Mouse (Mus musculus) heart, postnatal 36 days (tissue): ENCODE results near the gene Mpdz. TPM values are rescaled to one million over a fixed set of nuclear protein-coding genes. Genes with fewer than 3 reads are reported as not detected.
A peak's percentile ranks its signal among the peaks of the same experiment; 100 is the strongest.

Experiments
- DNase-seq, 2 experiments: peaks; one replicate each; pipeline ENCODE4 v3.0.0; 2021 to 2022
- intact Hi-C: fragments of 180-260 bp; cut with DNase I; formaldehyde crosslinking; loops from one replicate; pipeline ENCODE4 v1.15.1; 2025
- total RNA-seq, 2 experiments: library from RNA; stranded (reverse); gene quantifications; 2 replicates each; pipeline ENCODE4 v1.2.3; 2021

Gene Mpdz
- total RNA-seq, 2 experiments from 2014 or later, result 53.2 to 55.5 TPM

GRCm38 (mm10) chr4:81285564-81285963 lies 157.1 kb downstream of the Mpdz start:
- DNase-seq, result no peak
- intact Hi-C loops, result no loop called here

GRCm38 (mm10) chr4:81283611-81284010 lies 159.0 kb downstream of the Mpdz start:
- DNase-seq, result no peak
- intact Hi-C loops, result no loop called here

- no peak for DNase-seq
- intact Hi-C loops, result no loop called here
These were observed 159.5 kb downstream of the Mpdz start for GRCm38 (mm10) chr4:81283081-81283480.

GRCm38 (mm10) chr4:81280098-81280497 lies 162.5 kb downstream of the Mpdz start:
- intact Hi-C loops, result no loop called here
- DNase-seq, result no peak

GRCm38 (mm10) chr4:81279451-81279850 lies 163.2 kb downstream of the Mpdz start:
- DNase-seq, result no peak
- intact Hi-C loops, result no loop called here

GRCm38 (mm10) chr4:81275957-81276715 lies 166.5 kb downstream of the Mpdz start:
- no peak for DNase-seq

GRCm38 (mm10) chr4:81273067-81273466 lies 169.5 kb downstream of the Mpdz start:
- intact Hi-C loops, result no loop called here
- no peak for DNase-seq

More at GRCm38 (mm10) chr4:81275957-81276715, 166.5 kb downstream of the Mpdz start:
- intact Hi-C loops, result no loop called here

GRCm38 (mm10) chr4:81252859-81253780 lies 189.5 kb downstream of the Mpdz start:
- intact Hi-C loops, result loop anchor here (1.0 to 5.0 kb wide), 2 partner anchors 75 to 381 kb away; no protein-coding TSS in a partner anchor
- no peak for DNase-seq

- intact Hi-C loops, result loop anchor here (1.0 to 5.0 kb wide), 2 partner anchors 74 to 380 kb away; no protein-coding TSS in a partner anchor
- DNase-seq, result no peak
These were observed 190.3 kb downstream of the Mpdz start for GRCm38 (mm10) chr4:81252334-81252733.

GRCm38 (mm10) chr4:81251934-81252333 lies 190.7 kb downstream of the Mpdz start:
- DNase-seq, result peak; percentile 41
- intact Hi-C loops, result loop anchor here (1.0 to 5.0 kb wide), 2 partner anchors 74 to 380 kb away; no protein-coding TSS in a partner anchor

GRCm38 (mm10) chr4:81249245-81249644 lies 193.4 kb downstream of the Mpdz start:
- intact Hi-C loops, result no loop called here
- no peak for DNase-seq

- intact Hi-C loops, result no loop called here
These were observed 206.4 kb downstream of the Mpdz start for GRCm38 (mm10) chr4:81236227-81236626.

More at GRCm38 (mm10) chr4:81236227-81236626, 206.4 kb downstream of the Mpdz start:
- no peak for DNase-seq
